In the genomic region with DNA sequence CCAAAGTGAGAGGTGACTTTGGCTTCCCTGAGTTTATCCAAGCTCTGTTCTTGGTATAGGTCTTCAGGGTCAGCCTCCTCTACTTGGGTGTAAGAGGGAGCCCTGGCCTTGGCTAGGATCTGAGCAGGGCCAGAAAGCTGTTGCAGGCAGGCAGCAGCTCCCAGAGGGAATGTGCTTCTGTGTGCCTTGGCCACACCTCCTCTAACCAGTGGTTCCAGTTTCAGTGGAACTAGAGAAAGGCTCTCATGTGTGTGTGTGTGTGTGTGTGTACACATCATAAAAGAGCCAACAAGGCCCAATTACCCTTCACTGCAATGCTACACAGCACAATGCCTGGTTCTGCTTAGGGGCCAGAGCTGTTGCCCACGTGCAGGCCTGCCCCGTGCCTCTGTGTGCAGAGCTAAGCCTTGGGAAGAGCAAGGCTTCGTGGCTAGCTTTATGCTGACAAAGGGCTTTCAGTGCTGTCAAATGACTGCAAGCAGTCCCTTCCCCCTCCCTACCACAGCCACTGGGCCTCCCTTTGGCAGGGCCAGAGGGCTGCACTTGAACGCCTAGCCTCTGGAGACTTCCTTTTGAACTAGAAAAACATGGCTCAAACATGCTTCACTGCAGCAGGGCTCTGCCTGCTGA, we compare ENCODE assay signal across 9 mouse cellular contexts. TPM values are rescaled to one million over a fixed set of nuclear protein-coding genes. Genes with fewer than 3 reads are reported as not detected.
DNase-seq lines count a peak whose midpoint lies in the region; ATAC-seq lines count a peak whose summit lies in the region.
"Had no signal": no experiment of that assay in that cellular context is flagged by ENCODE, and none has a peak within 500 bp of the region (broad histone marks: within the 10 kb centered on the region; RNA-seq: fewer than 3 reads in every experiment).

No protein-coding gene starts in this region.

- H3K4me3 ChIP-seq in forebrain, embryonic 10.5 days, result no peak overlapping the region
- no peak overlapping the region for H3K4me3 ChIP-seq in midbrain, embryonic 11.5 days (ENCODE audit: low read depth, low read length)

- no peaks in the 10 kb centered on the region for H3K9me3 ChIP-seq in forebrain, embryonic 10.5 days
- no peaks in the 10 kb centered on the region for H3K9me3 ChIP-seq in midbrain, embryonic 11.5 days (ENCODE audit: control insufficient read depth, low read length)

- ATAC-seq in midbrain, embryonic 11.5 days (ENCODE audit: low FRiP score), result peak; percentile 87

- H3K27me3 ChIP-seq in forebrain, embryonic 10.5 days (ENCODE audit: poor library complexity, severe bottlenecking), result no peaks in the 10 kb centered on the region
- H3K27me3 ChIP-seq in midbrain, embryonic 11.5 days (ENCODE audit: control insufficient read depth, insufficient read depth, low read length), result no peaks in the 10 kb centered on the region

- intact Hi-C loops in heart, postnatal 36 days (cut with DNase I), result no loop called here
- intact Hi-C loops in left cerebral cortex, postnatal 4 days (cut with DNase I), result no loop called here

- H3K4me2 ChIP-seq in midbrain, embryonic 11.5 days, result no peak overlapping the region

- 15% methylated on average over 4 of the region's 4 CpGs for WGBS in forebrain, embryonic 10.5 days
- WGBS in large intestine, adult 2 months, result 18% methylated on average over 4 of the region's 4 CpGs
- 12% methylated on average over 4 of the region's 4 CpGs for WGBS in midbrain, embryonic 11.5 days

- H3K4me1 ChIP-seq in forebrain, embryonic 10.5 days, result peaks cover 36% of the 10 kb centered on the region
- H3K4me1 ChIP-seq in midbrain, embryonic 11.5 days (ENCODE audit: control insufficient read depth, insufficient read depth, low read length), result peaks cover 17% of the 10 kb centered on the region

- H3K27ac ChIP-seq in forebrain, embryonic 10.5 days, result peak overlapping the region; percentile 88
- H3K27ac ChIP-seq in midbrain, embryonic 11.5 days (ENCODE audit: low read depth, low read length), result peak overlapping the region; percentile 69

- DNase-seq in layer of hippocampus, adult 11-12 months (ENCODE audit: low spot score), result peak; percentile 49
- no peak for DNase-seq in layer of hippocampus, postnatal 25 days (ENCODE audit: extremely low spot score in 1 of 2, low spot score in 1 of 2)
- peak; percentile 53 for DNase-seq in forebrain, embryonic 10.5 days (ENCODE audit: extremely low spot score, low spot score)
- DNase-seq in heart, postnatal 36 days, result peak; percentile 32 to 38
- DNase-seq in large intestine, adult 2 months (ENCODE audit: low read depth, low spot score), result peak; percentile 51
- peak; percentile 93 for DNase-seq in midbrain, embryonic 11.5 days (ENCODE audit: low spot score, missing footprints)
- DNase-seq in yolk sac, embryonic 10.5 days (ENCODE audit: low spot score), result peak; percentile 45
- no peak for DNase-seq in left cerebral cortex, postnatal 4 days

- no peaks in the 10 kb centered on the region for H3K36me3 ChIP-seq in forebrain, embryonic 10.5 days (replicated peaks)
- no peaks in the 10 kb centered on the region for H3K36me3 ChIP-seq in midbrain, embryonic 11.5 days (ENCODE audit: control insufficient read depth, insufficient read depth, low read length)

- peak overlapping the region; percentile 33; the same call in 1 of the 2 replicates for H3K9ac ChIP-seq in midbrain, embryonic 11.5 days (ENCODE audit: low read length)

RNA-seq across cellular contexts. Expression of gene Alppl2, which starts 54.1 kb away (rescaled TPM):
- total RNA-seq in layer of hippocampus, postnatal 25 days (2021), result not detected
- polyA plus RNA-seq in forebrain, embryonic 10.5 days (2016; fragmentation: Nextera tagmentation; extraction: Ambion mirVana), result not detected in 2 replicates
- not detected for total RNA-seq in heart, postnatal 36 days (2021)
- 1.5 and 6.3 TPM in 2 replicates for polyA plus RNA-seq in large intestine, adult 2 months (2012; rRNA removed)
- polyA plus RNA-seq in midbrain, embryonic 11.5 days (2014; fragmentation: Nextera tagmentation; extraction: Ambion mirVana), result not detected in 2 replicates
- total RNA-seq in left cerebral cortex, postnatal 4 days (2021), result not detected
- polyA plus RNA-seq: C2C12 had no signal

Comparison
In these comparisons a context has a peak if more than half of its experiments do, and no peak if none do; other contexts are left out.
1. DNase-seq: peak in layer of hippocampus, adult 11-12 months (single experiment), forebrain, embryonic 10.5 days (single experiment), heart, postnatal 36 days (2 of 2), large intestine, adult 2 months (single experiment), midbrain, embryonic 11.5 days (single experiment) and yolk sac, embryonic 10.5 days (single experiment); none in layer of hippocampus, postnatal 25 days (0 of 2) and left cerebral cortex, postnatal 4 days (single experiment).